Mouse (Mus musculus) bone marrow macrophage, adult 2 months (primary cell): ENCODE results near the gene Xpnpep3.

ENCODE experiments used
- CTCF ChIP-seq: IDR thresholded peaks from 2 replicates; pipeline ENCODE4 v1.5.1; 2012; ENCODE audit warnings: low read depth, mild to moderate bottlenecking, low read length, moderate library complexity
- POLR2A ChIP-seq: IDR thresholded peaks from 2 replicates; pipeline ENCODE4 v1.6.1; 2012; ENCODE audit warnings: mild to moderate bottlenecking, low read depth, low read length, borderline replicate concordance

DNA sequence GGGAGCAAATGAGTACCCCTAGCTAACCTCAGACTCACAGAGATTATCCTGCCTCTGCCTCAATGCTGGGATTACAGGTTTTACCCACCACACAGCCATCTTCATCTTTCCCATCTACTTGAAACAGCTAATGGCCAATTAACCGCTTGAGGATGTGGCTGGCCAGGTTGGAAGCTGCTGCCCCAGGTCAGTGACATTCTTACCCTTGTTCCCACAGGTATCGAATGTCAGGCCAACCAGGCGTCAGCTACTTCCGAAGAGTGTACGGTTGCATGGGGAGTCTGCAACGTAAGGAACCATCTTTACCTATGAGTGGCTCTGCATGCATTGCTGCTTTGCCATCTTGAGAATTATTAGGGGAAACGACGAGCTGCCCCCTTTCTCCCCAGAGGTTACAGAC is 70.8 kb downstream of the Xpnpep3 start:
- no peak for TF ChIP-seq CTCF
- no peak for TF ChIP-seq POLR2A
